Mouse (Mus musculus): ENCODE measurements around the gene Casp1. TPM values are rescaled to one million over a fixed set of nuclear protein-coding genes. Genes with fewer than 3 reads are reported as not detected.

Gene Casp1
- 1 to 10 TPM in 1 of 2 experiments, under 1 TPM in 1; 0.84 to 1.7 TPM for total RNA-seq (2021)
- long read RNA-seq, experiment 1: 0 reads
- long read RNA-seq, experiment 2: 0 reads

DNA sequence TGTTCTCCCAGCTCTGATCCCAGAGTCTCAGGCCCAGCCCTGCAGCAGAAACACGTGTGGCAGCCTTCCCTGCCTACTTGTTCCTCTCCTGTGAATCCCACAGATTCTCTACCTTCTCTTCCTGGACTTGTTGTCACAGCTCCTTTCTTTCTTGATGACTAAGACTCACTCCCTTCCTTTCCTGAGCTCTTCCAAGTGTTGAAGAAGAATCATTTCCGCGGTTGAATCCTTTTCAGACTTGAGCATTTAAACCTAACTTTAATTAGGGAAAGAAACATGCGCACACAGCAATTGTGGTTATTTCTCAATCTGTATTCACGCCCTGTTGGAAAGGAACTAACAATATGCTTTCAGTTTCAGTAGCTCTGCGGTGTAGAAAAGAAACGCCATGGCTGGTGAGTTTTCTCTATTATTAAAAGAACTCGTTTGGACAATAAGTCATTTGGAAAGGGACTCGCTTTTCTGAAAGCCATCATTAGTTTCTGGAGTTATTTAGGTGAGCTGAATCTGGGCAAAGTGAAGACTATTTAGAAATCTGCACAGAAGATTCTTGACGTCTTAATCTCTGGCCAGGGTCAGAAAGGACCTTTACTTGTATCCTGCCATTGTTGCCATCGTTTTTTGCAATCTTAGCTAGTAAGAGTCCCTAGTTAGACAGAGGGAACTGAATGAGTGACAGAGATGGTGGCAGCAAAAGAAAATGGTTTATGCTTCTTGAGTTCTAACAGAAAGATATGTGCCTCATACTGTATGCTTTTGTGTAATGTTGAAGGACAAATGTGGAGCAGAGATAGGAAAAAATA is at the start of gene Casp1:
Gene Casp1, plus strand, starts transcription at position 189 of the 803 bp plus-strand sequence.
- no peak for TF ChIP-seq CTCF (IDR thresholded peaks at IDR 0.05)
- intact Hi-C loops (cut with DNase I): no loop called here
- H3K4me3 ChIP-seq: no peak within 1 kb of the TSS
- no peak within 1 kb of the TSS for H3K27ac ChIP-seq
- no peak for DNase-seq (ENCODE audit: extremely low spot score in 1 of 2, low spot score in 2 of 2)

DNA sequence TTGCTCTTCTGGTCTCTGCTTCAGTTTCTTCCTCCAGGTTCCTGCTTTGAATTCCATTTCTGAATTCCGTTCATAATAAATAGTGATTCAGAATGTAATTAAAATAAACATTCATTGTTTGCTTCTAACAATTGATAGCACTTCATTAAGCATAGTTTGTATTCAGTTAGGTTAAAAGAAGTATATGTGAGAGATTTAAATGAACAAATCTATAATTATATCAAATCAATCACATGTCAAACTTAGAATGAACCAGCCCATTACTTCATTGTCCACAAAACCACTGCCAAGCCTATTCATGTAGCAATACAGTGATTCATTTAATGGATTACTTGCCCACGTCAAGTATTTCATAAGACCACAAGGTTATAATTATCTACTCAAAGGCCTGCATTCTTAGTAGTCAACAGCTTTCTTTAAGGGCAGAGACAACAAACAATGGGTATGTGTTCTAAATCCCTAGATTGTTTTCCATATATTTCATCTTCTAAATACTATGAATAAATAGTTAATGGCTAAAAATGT is 34.3 kb upstream of the Casp1 start:
- TF ChIP-seq CTCF (IDR thresholded peaks at IDR 0.05): no peak

DNA sequence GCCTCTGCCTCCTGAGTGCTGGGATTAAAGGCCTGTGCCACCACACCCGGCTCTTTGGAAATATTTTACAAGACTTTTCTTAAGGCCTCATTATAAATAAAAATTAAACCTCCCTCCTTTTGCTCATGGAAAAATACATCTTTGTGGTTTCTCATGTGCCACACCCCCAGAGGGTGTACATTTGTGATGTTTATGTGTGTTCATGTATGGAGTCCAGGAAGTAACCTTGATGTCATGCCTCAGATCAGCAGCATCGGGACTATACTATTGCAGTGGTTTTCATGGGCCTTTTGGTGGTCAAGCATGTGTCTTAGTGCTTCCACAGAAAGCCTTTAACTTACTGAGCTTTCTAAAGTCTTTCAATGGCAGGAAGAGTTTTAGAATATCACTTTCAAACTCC is 28.0 kb upstream of the Casp1 start:
- H3K4me3 ChIP-seq: no peak overlapping the region
- TF ChIP-seq CTCF (IDR thresholded peaks at IDR 0.05): no peak
- H3K27ac ChIP-seq: no peak overlapping the region
- no peak for DNase-seq (ENCODE audit: extremely low spot score in 1 of 2, low spot score in 2 of 2)
- intact Hi-C loops (cut with DNase I): no loop called here

More for the DNA sequence above, 34.3 kb upstream of the Casp1 start:
- Histone ChIP-seq H3K27ac (no peak overlapping the region), H3K4me3 (no peak overlapping the region)
- intact Hi-C loops (cut with DNase I): no loop called here
- no peak for DNase-seq (ENCODE audit: extremely low spot score in 1 of 2, low spot score in 2 of 2)

DNA sequence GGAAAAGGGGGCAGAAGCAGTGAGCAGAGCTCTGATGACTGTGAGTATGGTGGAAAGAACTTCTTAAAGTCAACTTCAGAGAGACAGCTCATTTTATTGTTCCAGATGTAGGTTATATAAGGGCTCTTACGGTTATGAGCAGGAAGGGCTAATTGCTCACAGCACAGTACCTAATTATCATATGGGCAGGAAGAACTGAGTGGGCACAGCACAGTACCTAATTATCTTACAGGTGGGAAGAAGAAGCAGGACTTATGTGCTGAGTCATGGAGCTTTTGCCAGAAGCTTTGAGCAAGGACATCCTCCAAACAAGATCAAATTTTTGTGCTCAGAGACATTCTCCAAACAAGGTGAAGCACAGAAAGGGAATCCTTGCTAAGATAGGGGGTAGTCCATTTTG is 27.4 kb upstream of the Casp1 start:
- H3K4me3 ChIP-seq: no peak overlapping the region
- no peak for DNase-seq (ENCODE audit: extremely low spot score in 1 of 2, low spot score in 2 of 2)
- intact Hi-C loops (cut with DNase I): no loop called here
- no peak overlapping the region for H3K27ac ChIP-seq
- no peak for TF ChIP-seq CTCF (IDR thresholded peaks at IDR 0.05)

DNA sequence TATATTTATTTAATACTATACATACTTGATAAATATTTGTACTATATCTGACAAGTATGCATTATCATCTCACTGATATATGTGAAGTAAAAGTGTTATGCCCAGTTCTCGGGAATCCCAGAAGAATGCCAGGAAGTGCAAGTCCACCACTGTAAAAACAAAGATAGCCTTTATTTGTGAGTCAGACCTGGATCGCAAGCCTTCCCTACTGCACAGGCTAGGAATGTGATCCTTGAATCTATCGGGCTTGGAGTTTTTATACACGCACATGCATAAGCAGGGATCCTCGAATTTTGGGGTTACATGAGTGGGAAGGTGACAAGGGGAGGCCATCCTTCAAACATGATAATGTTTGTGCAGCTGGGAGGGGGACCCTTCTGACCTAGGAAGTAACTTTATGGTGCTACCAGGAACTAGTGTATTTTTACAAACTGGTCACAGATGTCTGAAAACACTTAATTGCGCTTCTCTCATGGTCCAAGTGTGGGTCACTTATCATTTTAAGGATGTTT is 26.9 kb upstream of the Casp1 start:
- H3K4me3 ChIP-seq: no peak overlapping the region
- intact Hi-C loops (cut with DNase I): no loop called here

DNA sequence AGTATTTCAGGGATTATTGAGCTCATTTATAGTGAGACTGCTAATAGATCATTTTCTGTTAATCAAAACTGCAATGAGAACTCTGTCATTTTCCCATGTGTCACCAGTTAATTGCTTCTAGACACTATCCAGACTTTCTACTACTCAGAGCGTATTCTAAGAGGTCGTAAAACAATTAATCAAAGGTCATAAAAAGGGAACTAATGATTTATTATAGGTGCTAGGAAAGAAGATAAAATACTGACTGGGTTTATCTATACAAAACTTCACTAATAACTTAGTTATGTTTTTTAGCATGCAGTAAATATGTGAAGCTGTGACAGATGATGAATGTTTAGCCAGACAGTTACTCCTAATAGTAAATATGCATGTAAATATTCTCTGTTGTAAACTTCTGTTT is 12.2 kb upstream of the Casp1 start:
- H3K4me3 ChIP-seq: no peak overlapping the region
- no peak for TF ChIP-seq CTCF (IDR thresholded peaks at IDR 0.05)
- no peak overlapping the region for H3K27ac ChIP-seq
- DNase-seq (ENCODE audit: extremely low spot score in 1 of 2, low spot score in 2 of 2): no peak
- intact Hi-C loops (cut with DNase I): no loop called here

More for the DNA sequence above, 26.9 kb upstream of the Casp1 start:
- no peak overlapping the region for H3K27ac ChIP-seq
- no peak for TF ChIP-seq CTCF (IDR thresholded peaks at IDR 0.05)
- DNase-seq (ENCODE audit: extremely low spot score in 1 of 2, low spot score in 2 of 2): no peak

DNA sequence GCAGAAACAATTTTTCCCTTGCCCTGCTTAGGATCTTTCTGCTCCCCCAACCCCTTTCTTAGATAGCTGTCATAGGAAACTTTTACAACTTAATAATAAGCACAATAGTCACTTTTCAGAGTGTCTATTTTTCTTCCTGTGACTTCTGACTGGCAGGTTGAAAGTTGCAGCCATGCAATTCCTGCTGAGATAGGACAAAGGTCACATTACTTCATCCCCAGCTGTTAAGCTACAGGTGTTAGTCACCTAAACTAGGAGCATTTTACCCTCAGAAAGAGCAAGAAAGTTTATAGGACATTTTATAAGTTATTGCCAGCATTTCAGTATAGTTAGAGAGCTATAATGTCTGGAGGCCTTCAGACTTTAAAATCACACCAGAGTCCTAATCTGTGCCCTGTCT is 11.7 kb upstream of the Casp1 start:
- intact Hi-C loops (cut with DNase I): no loop called here
- Histone ChIP-seq H3K27ac (no peak overlapping the region), H3K4me3 (no peak overlapping the region)
- no peak for DNase-seq (ENCODE audit: extremely low spot score in 1 of 2, low spot score in 2 of 2)
- no peak for TF ChIP-seq CTCF (IDR thresholded peaks at IDR 0.05)

DNA sequence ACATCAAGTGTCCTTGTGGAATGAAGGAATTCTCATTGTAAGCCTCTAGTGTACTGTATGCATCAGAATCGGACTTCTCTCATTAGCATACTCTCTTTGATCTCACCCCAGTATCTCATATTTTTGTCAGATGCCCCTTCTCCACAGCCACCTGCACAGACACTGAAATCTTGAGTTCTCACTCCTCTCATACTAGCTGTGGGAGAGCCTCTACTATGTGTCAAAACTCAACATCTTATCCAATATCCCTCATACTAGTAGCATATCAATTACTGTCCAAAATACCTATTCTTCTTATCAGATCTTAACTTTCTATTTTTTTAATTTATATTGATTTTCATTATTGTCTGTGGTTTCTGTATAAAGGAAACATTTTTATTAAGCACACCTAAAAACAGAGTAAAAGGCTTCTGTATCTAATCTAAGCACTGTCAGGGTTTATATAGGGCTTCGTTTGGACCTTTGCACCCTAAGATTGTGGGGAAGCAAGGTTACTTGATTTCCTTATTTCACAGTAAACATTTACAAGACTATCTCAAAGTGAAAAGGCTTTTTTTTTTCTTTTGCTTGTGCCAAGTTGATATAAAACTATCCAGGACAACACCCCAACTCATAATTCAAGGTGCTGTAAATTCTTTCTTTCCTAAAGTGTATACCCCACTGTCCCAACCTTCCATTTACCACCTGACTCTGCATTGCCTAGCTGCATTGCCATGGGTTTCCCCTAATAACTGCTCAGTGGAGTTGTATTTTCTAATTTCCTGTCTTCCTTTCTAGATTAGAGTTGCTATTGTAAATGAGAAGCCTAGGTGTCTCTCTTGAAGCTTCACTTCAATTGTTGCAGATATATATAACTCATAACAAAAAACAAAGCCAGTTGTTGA is 1.7 kb upstream of the Casp1 start:
- intact Hi-C loops (cut with DNase I): no loop called here
- TF ChIP-seq CTCF (IDR thresholded peaks at IDR 0.05): no peak
- Histone ChIP-seq H3K27ac (no peak overlapping the region), H3K4me3 (no peak overlapping the region)
- DNase-seq (ENCODE audit: extremely low spot score in 1 of 2, low spot score in 2 of 2): no peak

DNA sequence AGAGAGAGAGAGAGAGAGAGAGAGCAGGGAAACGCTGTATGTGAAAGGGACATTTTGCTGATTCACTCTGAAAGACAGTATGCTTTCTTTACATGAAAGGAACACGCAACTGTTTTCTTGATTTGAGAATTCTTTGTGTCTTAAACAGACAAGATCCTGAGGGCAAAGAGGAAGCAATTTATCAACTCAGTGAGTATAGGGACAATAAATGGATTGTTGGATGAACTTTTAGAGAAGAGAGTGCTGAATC is 740 bp downstream of the Casp1 start:
- no peak for DNase-seq (ENCODE audit: extremely low spot score in 1 of 2, low spot score in 2 of 2)
- no peak overlapping the region for H3K4me3 ChIP-seq

DNA sequence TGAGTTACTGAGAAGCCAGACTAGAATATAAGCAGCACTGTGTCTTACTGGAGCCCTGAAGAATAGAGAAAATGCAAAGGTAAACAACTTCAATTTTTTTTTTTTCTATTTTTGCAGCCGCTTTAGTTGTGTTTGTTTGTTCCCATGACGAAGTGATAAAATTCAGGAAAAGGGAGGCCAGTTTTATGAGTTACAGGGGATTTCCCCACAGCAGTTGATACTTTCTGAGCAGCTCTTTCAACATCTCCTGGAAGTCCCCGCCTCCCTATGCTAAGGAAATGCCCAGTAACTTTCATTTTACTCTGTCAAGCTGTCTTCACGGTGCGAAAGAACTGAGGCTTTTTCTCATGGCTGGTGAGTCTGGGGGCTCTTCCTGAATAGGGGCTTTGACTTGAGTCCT is 10.2 kb downstream of the Casp1 start, which contains the start of gene Casp4:
Gene Casp4, plus strand, starts transcription at position 268 of the 400 bp plus-strand sequence.
- TF ChIP-seq CTCF (IDR thresholded peaks at IDR 0.05): no peak
- H3K27ac ChIP-seq: no peak within 1 kb of the TSS
- intact Hi-C loops (cut with DNase I): no loop called here
- 0 out of 2 replicates have a peak within 1 kb of the TSS, but pooled peaks have one; percentile 4 for H3K4me3 ChIP-seq
- DNase-seq (ENCODE audit: extremely low spot score in 1 of 2, low spot score in 2 of 2): no peak

More for the DNA sequence above, 740 bp downstream of the Casp1 start:
- H3K27ac ChIP-seq: no peak overlapping the region
- no peak for TF ChIP-seq CTCF (IDR thresholded peaks at IDR 0.05)
- intact Hi-C loops (cut with DNase I): no loop called here

DNA sequence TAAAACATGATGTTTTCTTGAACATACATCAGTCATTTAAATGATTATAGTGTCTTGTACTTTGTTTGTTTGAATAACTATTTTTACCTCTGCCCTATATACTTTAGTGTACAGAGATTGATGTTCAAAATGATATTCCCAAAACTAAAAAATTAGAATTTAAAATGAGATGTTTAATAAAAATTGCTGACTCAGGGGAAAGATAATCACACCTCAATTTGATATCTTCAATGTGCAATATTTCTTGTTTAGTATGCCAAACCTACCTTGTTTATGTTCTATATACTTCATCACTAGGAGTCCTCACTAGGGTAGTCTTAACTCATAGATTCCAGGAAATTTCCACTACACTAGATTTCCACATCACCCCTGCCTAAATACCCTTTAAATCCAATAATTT is 11.8 kb downstream of the Casp1 start:
- DNase-seq (ENCODE audit: extremely low spot score in 1 of 2, low spot score in 2 of 2): no peak
- intact Hi-C loops (cut with DNase I): no loop called here
- no peak overlapping the region for H3K27ac ChIP-seq
- no peak overlapping the region for H3K4me3 ChIP-seq
- no peak for TF ChIP-seq CTCF (IDR thresholded peaks at IDR 0.05)

DNA sequence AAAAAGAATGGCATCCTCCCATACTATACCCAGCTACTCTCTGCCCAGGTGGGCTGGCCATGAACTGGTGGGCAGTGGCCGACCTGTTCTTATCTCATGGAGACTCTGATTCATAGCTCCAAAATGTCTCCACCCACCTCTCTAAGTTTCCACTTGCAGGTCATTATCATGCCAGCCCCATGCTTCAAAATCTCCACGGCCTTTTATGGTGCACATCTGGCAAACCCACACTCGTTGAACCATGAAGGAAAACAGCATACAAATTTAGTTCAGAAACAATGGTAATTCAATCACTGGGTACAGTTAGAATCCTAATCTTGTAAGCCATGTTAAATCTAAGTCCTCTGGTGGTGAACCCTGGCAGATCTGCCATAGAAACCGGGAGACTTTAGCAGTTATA is 13.1 kb downstream of the Casp1 start:
- H3K4me3 ChIP-seq: no peak overlapping the region
- TF ChIP-seq CTCF (IDR thresholded peaks at IDR 0.05): no peak
- intact Hi-C loops (cut with DNase I): no loop called here
- H3K27ac ChIP-seq: no peak overlapping the region
- no peak for DNase-seq (ENCODE audit: extremely low spot score in 1 of 2, low spot score in 2 of 2)
